Mouse (Mus musculus) brain, embryonic 14.5 days (tissue): ENCODE measurements at regions not wholly inside any gene's neighbourhood (a gene's known extent, or its start where the extent isn't known, plus 50 kb on each side); places are given as distances from the start of the nearest gene placed in this dataset.

Source experiments
- CTCF ChIP-seq: fragments of 200-500 bp; IDR thresholded peaks from 2 replicates; pipeline ENCODE4 v1.5.1; 2012; ENCODE audit warnings: inconsistent platforms, mild to moderate bottlenecking, moderate library complexity, borderline replicate concordance; ENCODE audit not compliant: insufficient read depth, insufficient read length; ENCODE audit errors: extremely low read depth
- POLR2A ChIP-seq: fragments of 200-500 bp; IDR thresholded peaks from 2 replicates; pipeline ENCODE4 v1.6.1; 2012; ENCODE audit warnings: mild to moderate bottlenecking, inconsistent platforms, borderline replicate concordance; ENCODE audit not compliant: poor library complexity, insufficient read depth, insufficient read length, severe bottlenecking; ENCODE audit errors: extremely low read depth

DNA sequence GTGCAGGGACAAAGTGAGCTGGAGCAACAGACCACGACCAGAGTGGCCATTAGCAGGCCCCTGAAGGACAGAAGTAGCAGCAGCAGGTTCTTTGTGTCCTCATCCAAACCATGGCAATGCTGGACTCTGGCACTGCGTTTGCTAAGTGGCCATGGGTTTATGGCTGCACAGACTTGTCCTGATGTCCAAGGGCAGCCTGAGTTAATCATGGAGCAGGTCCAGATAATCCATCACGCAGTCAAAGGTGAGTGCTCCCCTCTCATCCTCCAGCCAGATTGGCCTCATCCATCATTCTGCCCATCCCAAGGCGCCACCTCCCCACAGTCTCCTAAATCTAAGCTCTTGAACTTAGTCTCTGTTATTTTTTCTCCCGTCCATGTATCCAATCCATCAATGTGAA is 186.4 kb downstream of the Fam198b start:
- no peak for TF ChIP-seq POLR2A
- no peak for TF ChIP-seq CTCF
